Mouse (Mus musculus): ENCODE results near the gene Slc36a3.

DNA sequence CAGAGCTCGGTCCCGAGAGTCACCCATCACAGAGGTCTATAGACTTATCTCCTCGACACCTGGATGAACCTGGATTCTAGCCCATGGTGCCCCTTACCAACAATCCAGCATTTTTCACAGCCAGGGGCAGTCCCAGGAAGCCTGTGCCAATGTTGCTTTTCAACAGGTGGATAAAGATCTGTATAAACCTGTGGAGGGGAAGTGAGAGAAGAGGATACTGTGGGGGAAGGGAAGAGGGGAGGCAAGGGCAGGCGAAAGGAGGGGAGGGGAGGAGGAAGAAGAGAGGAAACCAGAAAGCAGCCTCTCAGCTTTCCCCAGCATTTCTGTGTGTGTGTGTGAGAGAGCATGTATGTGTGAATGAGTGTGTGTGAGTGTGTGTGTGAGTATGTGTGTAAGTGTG, 3.0 kb downstream of the Slc36a3 start:
- TF ChIP-seq POLR2A (IDR thresholded peaks at IDR 0.05; ENCODE audit: low read depth, low read length), result no peak
- no peak for TF ChIP-seq CTCF (IDR thresholded peaks at IDR 0.05; ENCODE audit: borderline replicate concordance, insufficient read depth, low read length)

All from embryonic fibroblast, embryonic 13.5 days (primary cell).